Mouse (Mus musculus): ENCODE measurements around the gene Nmrk1.
A peak's percentile ranks its signal among the peaks of the same experiment; 100 is the strongest.
"Not testable (repeated sequence)": the region's sequence is repeated elsewhere in the genome, so short reads cannot be mapped to it uniquely, and the experiment has no call there.

Gene Nmrk1

DNA sequence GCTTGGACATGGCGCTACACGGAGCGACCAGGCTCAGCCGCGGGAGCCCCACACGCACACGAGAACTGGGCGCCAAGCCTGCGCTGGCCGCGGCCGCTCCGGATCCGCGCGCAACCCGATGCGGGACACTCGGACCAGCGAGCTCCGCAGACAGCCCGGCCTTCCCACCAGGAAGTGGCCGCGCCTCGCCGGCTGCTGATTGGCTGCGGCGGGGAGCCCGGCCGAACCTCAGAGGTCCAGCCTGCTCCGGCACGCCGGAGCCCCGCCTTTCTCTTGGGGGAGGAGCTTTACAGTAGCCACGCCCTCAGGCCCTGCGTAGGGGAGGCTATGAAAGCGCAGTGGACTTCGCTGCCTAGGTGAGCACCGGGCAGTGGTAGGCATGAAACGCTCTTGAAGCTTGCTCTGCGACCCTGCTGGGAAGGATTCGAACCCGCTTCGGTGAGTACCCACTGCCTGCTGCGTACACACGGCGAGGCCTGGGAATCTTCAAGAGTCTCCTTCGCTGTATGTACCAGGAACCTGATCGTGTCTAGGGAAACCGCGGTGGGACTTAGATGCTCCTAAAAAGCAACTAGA lies at the start of gene Nmrk1, which contains the start of gene Ostf1:
TSS of gene Nmrk1 (plus strand) at position 307 of the 576 bp plus-strand sequence.
TSS of gene Ostf1 (minus strand) at position 180 of the 576 bp plus-strand sequence.
- peak; percentile 98 for DNase-seq (ENCODE audit: low spot score)

GRCm38 (mm10) chr19:18582226-18582625 lies 49.5 kb upstream of the Nmrk1 start:
- no peak for DNase-seq (ENCODE audit: low spot score)

- DNase-seq (ENCODE audit: low spot score): no peak
These were observed 48.9 kb upstream of the Nmrk1 start for GRCm38 (mm10) chr19:18582887-18583286.

DNA sequence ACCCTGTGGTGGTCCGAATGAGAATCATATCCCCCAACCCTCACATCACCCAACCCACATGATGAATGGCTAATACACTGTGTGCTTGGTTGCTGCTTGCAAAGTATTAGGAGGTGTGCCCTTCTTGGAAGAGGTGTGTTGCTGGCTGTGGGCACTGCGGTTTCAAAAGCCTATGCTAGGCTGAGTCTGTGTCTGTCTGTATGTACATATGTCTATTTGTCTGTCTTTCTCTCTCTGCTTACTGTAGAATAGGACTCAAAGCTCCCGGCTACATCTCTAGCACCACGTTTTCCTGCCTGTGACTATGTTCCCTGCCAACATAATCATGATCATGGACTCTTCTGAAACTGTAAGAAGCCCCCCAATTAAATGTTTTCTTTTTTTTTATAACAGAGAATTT lies 48.0 kb upstream of the Nmrk1 start:
- DNase-seq (ENCODE audit: low spot score): no peak

GRCm38 (mm10) chr19:18584621-18585020 lies 47.1 kb upstream of the Nmrk1 start:
- DNase-seq (ENCODE audit: low spot score): no peak

GRCm38 (mm10) chr19:18587118-18587517 lies 44.6 kb upstream of the Nmrk1 start:
- no peak for DNase-seq (ENCODE audit: low spot score)

- DNase-seq (ENCODE audit: low spot score): no peak
These were observed 43.5 kb upstream of the Nmrk1 start for GRCm38 (mm10) chr19:18588243-18588642.

GRCm38 (mm10) chr19:18588801-18589200 lies 42.9 kb upstream of the Nmrk1 start:
- DNase-seq (ENCODE audit: low spot score): not testable (repeated sequence)

DNA sequence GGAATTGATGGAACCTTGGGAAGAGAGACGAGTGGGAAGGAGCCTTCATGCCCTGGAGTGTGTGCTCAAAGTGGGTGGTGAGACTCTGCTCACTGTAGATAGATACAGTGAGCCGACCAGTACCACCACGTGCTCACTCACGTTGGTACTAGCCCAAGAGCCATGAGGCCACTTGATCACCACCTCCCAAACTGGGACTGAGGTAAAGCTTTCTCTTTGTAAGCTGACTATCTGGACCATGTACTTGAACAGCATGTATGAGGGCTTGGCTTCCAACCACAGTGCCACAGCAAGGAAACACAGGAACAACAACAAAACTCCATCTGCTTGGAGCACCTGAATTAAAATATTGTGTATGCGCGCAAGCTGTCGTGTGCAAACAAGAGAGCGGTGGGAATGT lies 42.5 kb upstream of the Nmrk1 start:
- DNase-seq (ENCODE audit: low spot score): no peak

GRCm38 (mm10) chr19:18590234-18590633 lies 41.5 kb upstream of the Nmrk1 start:
- no peak for DNase-seq (ENCODE audit: low spot score)

DNA sequence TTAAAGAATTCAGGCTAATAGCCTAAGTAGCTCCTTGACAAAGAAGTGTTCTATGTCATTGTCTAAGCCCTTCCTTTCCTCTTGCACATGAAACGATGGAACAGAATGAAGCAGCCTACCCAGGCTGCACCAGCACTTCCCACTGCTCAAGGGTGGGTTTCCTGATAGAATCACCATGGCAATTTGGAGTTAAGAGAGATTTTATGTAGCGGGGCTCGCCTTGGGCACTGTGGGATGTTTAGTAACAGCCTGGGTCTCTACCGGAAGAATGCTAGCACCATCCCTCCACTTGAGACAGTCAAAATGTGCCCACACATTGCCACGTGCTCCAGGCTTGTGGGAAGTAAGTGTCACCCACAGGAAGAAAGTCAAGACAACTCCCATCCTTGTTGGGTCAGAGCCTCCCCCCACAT lies 40.8 kb upstream of the Nmrk1 start:
- no peak for DNase-seq (ENCODE audit: low spot score)

DNA sequence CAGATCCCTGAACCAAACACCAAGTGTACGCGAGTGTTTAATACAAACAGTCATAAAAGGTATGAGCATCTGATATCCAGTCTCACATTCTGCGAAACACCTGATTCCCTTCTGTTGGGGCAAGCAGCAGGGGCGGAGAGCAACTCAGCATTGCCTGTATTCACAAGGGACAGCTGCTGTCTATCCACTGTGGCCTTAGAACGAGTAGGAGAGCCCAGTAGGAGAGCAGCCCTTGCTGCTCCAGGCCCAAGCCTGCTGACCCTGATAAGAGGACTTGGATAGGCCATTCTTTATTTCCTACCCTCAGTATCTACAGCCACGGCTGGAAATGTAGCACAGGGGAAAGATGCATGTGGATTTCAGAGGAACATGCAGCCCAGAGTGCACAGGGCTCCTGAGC lies 38.8 kb upstream of the Nmrk1 start:
- no peak for DNase-seq (ENCODE audit: low spot score)

GRCm38 (mm10) chr19:18593722-18594121 lies 38.0 kb upstream of the Nmrk1 start:
- no peak for DNase-seq (ENCODE audit: low spot score)

GRCm38 (mm10) chr19:18596876-18597275 lies 34.9 kb upstream of the Nmrk1 start:
- DNase-seq (ENCODE audit: low spot score): no peak

DNA sequence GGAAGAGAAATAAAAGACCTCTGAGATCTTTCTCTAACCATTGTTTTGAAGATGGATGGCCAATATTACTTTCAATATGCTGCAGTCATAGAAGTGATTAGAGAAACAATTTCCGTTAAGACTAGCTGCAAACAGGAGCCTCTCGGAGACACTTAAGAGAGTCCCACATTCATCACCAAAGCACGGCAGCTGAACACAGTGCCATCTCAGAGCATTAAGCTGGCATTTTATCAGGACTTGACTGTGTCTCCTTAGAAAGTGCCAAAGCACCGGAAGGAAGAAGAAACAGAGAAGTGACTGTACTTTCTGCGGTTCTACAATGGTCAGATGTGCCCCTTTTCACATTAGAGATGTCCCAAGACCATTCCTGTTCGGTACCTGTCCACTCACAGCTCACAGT lies 34.0 kb upstream of the Nmrk1 start:
- no peak for DNase-seq (ENCODE audit: low spot score)

DNA sequence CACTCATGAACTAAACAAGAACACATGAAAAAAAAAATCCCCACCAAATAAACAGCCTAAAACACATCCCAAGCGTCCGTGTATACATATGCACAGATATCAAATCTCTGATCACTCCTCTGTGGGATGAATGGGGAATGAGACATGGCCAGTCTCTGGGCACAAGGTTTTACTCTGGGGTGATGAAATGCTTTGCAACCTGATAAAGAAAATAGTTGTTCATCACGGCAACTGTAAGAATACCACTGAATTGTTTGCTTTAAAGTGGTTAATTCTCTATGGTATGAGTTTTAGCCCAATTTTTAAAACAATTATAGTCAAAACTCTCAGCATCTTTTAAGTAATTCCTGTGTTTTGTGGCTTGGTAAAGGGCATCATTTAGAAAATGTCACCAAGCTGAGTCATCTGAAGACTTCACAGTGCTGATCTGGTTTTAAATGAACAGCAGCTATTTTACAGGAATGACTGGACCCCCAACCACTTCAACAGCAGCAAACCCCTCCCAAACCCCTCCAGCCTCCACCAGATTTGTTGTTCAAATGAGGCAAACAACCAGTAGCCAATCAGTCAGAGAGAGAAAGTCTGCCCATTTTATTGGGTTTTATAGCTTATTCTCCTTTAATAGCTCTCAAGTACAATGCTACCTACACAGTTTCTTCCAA lies 33.4 kb upstream of the Nmrk1 start:
- DNase-seq (ENCODE audit: low spot score): no peak

DNA sequence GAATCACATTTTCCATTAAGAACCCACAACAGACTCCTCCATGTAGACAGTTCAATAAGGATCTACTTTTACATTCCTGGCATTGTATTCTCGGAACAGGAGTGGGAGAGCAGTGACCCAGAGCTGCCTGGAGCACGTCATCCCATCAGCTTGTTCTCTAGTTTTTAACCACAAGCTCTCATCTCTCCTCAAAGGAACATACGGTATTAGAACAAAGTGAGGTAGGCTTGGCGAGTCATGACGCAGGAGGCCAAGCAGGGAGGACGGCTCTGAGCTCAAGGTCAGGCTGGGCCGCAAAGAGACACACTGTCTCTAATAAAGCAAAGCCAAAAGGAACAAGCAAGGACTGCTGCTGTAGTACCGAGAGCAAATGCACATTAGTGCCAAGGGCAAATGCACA lies 32.7 kb upstream of the Nmrk1 start:
- DNase-seq (ENCODE audit: low spot score): peak; percentile 17

DNA sequence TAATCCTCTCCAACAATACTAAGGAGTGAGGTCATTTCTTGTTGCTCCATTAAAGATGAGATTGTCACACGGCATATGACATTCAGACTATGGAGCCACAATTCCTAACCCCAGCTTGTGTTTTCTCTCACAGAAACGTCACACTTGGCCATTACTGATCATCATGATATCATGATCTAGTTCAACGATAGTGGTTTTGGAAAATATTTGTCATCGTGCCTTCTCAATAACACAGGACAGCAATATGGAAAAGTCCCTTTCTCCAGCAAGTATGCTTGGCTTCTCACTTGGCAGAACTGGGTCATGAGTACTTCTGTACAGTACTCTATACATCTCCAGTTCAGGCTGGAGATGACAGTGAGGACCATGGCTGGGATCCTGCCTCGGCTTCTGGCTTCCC lies 32.1 kb upstream of the Nmrk1 start:
- DNase-seq (ENCODE audit: low spot score): no peak

GRCm38 (mm10) chr19:18600611-18601010 lies 31.1 kb upstream of the Nmrk1 start:
- no peak for DNase-seq (ENCODE audit: low spot score)

DNA sequence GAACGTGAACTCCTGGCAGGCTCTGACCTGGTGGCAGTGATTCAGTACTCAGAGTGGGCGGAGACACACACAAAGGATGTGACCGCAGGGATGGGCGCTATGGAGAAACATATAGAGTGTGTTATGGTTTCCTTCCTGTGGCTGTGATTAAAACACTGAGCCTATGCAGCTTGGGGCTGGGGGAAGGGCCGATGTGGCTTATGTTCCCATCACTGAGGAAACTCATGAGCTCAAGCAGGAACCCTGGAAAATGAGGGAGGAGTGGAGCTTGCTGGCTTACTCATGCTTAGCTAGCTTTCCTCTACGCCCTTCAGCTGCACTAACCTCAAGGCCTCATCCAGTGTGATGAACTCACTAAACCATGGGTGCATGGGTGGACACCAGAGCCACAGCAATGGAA lies 28.7 kb upstream of the Nmrk1 start:
- DNase-seq (ENCODE audit: low spot score): no peak

DNA sequence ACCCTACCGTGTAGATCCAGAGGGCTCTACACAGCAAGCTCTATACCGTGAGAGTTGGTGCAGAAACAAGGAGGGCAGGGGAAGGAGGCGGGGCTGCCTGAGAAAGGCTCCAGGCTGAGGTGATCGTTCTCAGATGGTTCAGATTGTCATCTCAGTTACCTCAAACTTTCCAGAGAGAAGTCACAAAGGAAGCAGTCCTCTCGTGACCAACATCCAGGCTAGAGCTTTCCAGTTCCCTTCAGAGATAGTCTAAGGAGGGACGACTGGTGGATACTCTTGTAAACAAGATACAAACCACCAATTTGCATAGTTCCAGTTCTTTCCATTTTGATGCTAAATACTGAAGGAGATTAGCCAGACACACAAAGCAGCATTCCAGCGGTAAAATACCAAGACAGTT lies 23.8 kb upstream of the Nmrk1 start:
- DNase-seq (ENCODE audit: low spot score): no peak

DNA sequence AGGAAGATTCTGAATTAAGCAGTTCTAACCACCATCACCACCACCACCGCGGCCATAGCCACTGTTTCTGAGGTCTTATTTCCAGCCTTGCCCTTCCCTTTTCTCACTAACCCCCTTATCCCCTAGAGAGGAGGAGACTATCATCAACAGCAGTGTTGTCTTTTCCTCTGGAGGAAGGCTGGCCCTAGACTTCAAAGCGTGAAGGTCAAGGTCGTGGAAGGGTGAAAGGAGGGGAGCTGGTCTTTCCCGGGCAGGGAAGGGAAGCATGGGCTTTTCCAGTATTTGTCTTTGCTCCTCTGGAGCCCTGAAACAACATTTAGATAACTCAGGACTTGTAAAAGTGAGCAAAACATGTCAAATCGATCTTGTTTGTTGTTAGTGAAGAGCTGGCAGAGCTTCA lies 22.8 kb upstream of the Nmrk1 start:
- no peak for DNase-seq (ENCODE audit: low spot score)

DNA sequence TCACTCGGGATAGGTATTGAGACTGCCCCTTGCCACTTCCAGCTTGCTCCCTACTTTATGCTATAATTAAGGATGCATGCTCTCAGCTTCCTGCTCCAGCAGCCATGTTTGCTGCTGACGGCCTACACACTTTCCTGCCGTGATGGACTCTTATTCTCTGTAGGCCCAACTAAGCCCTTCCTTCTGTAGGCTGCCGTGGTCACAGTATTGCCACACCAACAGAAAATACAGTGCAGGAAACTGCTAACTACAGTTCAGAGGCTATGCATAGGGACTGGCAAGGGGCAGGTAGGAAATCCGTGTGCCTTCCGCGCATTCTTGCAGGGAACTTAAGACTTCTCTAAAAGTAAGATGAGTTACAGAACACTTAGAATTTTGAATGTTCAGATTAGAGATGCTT lies 17.4 kb upstream of the Nmrk1 start:
- DNase-seq (ENCODE audit: low spot score): no peak

DNA sequence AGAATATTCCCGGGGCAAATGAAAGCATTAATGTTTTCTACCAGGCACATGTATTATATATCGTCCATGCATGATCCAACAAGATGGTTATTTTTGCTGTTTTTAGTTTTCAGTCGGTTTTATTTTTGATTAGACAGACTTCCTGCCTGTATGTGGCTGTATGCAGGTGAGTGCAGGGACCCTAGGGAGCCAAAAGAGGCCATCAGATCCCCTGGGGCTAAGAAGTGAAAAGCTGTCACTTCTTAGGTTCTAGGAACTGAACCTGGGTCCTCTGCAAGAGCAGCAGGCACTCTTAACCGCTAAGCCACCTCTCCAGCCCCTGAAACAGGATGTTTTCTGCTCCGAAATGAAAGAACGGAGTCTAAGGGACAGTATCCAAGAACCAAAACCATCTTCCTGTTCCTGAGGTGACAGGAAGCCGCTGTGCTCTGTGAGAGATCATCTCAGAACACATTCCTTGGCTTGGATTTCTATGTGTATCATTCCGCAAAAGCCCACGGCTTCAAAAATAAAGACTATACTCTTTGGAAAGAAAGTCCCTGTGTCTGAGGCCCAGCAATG lies 16.0 kb upstream of the Nmrk1 start:
- DNase-seq (ENCODE audit: low spot score): no peak

Data from ovary, postnatal 36 days (tissue).